Mouse (Mus musculus): ENCODE data around the gene Oas1h.
"Not testable (repeated sequence)": the region's sequence is repeated elsewhere in the genome, so short reads cannot be mapped to it uniquely, and the experiment has no call there.

The Oas1h gene

DNA sequence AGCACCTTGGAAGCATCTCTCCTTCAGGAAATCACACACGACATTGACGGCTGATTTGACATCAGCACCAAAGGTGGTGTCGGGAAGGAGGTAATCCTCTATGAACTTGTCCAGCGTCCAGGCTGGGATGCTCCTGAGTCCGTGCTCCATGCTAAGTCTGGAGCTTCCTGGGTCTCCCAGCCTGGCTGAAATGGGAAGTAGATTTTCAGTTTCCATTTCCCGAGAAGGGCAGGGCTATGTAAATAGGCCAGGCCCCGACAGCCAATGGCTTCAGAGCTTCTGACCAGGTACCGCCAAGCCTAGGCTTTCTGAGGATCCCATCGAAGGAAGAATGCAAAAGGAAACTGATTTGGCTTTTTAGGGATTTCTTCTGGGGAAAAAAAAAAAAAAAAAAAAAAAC, 26.2 kb downstream of the Oas1h start, which contains the start of gene Oas1g:
Oas1g (minus strand) TSS at position 201 of the 400 bp plus-strand sequence.
- DNase-seq (ENCODE audit: low spot score) = not testable (repeated sequence)

DNA sequence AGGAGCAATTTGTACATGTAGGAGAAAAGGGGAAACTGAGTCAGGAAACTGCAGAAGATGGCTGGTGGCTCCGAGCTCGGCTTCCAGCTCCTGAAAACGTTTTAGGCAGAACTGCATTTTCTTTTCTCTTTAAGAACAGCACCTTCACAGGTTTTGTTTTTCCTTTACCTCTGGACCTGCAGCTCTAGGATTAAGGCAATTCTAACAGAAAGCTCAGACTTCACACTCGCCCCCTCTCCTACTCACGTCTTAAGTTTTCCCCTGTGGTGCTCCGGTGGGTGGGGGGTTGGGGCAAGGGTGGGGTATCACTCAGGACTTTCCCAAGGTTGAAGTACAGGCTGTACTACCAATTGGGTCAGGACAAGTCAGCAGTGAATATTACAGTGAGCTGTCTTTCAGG, 26.6 kb downstream of the Oas1h start:
- no peak for DNase-seq (ENCODE audit: low spot score)

DNA sequence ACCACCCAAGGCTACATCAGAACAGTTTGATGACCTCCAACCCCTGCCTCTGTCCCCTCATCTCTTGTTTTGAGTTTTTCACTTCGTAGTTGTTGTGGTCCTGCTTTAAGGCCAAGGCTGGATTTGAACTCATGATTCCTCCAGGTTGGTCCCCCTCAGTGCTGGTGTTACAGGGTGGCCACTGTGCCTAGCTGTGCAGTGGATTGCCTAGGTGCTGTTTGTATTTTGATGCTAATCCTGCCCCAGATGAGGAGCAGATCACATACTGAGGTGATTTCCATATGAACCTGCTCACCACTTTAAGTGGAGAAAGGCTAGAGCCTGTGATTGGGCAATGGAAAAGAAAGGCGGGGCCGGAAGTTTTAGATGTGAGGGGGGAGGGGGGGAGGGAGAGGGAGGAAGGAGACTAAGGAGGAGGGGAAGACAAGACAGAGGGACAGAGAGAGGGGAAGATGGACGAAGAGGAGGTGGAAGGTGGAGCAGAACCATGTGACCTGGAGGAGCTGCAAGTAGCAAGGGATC, 27.1 kb downstream of the Oas1h start:
- DNase-seq (ENCODE audit: low spot score) = not testable (repeated sequence)

DNA sequence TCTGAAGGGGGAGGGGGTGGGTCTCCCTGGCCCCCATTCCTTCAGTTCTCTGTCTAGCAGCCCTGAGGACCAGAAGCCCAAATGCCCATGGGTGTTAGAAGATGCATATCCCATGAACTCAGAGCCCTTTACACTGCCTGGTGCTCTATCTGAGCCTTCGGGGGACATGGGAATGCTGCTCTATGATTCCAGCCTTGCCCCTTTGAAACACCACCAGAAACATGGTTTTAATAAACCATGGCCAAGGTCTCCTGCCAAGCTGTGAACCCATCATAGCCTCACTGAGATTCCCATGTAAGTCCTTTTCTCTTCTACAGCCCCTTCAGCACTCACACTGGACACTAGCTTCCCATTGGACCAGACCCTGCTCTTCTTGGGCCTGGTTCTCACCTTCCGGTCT, 28.8 kb downstream of the Oas1h start:
- no peak for DNase-seq (ENCODE audit: low spot score)

DNA sequence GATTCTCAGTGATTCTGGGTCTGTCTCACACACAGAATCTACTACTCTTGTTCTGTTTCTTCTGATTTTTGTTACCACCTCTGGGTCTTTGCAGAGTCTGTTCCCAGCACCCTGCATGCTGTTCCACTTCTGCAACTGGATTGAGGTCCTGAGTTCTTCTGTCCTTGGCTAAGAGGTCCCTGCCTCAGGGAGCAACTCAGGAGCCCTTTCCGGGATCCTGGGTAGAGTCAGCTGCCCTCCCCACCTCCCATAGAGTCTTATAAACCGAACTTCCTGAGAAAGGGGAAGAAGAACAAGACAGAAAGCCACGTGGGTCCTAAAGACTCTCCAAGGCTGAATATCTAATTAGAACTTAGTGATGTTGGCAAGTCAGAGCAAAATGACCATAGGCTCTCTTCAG, 29.8 kb downstream of the Oas1h start:
- no peak for DNase-seq (ENCODE audit: low spot score)

DNA sequence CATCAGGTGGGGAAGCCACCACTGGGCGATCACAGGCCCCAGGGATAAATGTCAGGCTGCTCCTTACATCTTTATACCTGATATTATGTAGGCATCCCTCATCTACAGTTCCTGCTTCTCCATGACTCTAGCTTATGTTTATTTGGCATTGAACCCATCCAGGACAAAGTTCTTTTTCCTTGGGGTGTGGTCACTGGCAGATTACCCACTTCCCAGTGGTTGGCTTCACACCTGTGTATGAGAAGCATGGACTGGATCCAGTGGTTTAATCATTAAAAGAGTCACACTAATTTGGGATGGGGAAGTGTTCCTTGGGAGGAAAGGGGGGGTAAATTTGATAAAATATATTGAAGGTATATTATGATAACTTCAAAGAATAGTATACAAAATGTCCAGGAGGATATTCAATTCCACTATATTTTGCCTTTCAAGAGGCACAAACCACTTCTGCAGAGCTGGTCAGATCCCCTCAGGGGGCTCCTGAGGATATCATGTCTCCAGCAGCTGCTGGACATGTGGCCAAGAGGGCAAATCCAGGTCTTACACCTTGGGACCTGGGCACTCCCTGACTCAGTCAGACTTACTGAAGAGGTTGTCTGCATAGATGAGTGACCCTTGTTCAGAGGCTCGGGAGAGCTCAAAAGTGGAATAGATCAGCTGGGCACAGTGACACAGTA, 30.5 kb downstream of the Oas1h start:
- DNase-seq (ENCODE audit: low spot score) = not testable (repeated sequence)

DNA sequence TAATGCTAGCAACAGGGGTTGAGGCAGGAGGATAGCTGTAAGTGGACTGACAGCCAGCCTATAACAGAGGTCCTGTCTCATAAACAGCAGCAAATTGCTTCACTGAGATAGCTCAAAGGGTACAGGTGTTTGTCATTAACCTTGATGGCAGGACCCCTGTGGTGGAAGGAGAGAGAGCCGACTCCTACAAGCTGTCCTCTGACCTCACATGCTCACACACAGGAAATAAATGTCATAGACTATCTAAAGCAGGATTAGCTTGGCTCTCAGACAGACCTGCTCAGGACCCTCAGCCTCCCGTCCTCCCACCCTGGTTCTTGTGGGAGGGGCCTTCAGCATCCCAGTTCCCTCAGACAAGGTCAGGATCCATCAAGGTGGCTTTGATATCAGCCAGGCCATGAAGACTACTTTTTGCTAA, 31.0 kb downstream of the Oas1h start:
- DNase-seq (ENCODE audit: low spot score) = no peak

DNA sequence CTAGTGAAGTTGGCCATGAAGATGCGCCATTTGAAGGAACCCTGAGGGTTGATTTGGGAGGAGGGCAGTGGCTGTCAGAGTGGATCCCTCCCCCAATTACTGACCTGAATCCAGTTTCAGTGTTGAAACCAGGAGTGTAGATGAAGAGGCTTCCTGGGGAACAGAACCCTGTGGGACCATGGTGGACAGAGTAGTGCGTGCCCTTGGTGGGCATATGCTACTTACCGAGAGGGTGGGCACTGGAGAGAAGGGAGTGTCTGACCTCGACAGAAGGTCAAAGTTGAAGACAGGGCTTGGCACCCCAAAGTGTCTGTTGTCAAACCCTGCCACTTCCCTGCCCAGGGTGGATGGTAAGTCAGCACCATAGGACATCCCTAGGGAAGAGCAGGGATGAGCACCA, 32.6 kb downstream of the Oas1h start:
- DNase-seq (ENCODE audit: low spot score) = not testable (repeated sequence)

DNA sequence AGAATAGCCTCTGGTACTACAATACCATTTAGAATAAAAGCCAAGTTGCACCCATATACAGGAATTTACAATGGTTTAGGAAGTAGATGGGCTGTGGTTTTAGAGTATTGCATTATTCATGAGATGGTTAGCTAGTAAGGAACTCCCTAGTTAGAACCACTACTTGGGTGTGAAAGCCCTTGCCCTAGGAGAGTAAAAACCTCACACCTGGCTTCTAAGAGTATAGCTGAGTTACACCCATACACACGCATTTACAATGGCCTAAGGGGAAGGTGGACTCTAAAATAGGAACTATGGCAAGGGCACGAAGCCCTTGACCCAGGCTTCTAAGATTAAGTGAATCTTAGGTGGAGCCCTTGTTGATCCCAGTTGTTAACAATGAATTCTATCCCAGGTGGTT, 33.5 kb downstream of the Oas1h start:
- not testable (repeated sequence) for DNase-seq (ENCODE audit: low spot score)

DNA sequence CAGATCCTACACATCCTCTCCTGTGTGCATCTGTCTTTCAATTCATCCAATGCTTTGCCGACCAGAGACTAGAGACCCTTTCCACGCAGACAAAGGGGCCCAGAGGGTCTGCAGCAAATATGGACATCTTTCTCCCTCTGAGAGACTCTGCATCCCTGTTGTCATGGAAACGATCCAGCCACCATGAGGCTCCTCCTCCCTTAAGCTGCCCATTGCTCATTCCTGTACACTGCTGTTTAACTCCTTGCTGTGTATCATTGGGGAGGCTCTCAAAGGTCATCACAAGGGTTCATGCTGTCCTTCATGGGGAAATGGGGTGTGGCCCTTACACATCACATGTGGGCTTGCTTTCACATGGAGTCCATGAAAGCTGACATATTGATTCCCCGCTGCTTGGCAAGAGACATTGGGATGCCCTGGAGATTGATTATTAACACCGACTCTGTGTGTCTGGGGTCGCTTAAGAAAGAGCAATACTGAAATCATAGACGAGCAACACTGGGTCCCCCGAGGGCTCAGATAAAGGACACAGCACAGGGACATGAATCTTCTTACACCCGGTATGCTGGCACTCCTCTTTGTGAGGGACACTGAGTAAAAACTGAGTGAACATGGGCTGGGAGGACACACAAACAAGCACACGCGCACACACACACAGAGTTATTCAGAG, 34.1 kb downstream of the Oas1h start:
- no peak for DNase-seq (ENCODE audit: low spot score)

DNA sequence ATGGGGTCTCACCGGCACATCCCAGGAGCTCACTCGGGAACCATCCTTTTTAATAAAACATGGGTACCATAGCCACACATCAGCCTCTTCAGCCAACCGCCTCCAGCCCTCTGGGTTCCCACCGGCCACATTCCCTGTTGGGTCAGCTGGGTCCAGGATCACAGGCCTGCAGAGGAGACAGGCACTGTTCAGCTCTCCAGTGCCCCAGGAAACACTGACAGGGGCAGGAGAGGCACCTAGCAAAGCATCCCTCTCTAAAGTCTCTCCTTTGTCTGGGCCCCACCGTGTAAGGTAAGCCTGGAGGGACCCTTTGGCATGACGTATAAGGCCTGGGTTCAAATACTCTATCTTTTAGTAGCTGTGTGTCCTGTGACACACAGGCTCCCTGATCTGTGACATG, 37.1 kb downstream of the Oas1h start:
- DNase-seq (ENCODE audit: low spot score) = no peak

DNA sequence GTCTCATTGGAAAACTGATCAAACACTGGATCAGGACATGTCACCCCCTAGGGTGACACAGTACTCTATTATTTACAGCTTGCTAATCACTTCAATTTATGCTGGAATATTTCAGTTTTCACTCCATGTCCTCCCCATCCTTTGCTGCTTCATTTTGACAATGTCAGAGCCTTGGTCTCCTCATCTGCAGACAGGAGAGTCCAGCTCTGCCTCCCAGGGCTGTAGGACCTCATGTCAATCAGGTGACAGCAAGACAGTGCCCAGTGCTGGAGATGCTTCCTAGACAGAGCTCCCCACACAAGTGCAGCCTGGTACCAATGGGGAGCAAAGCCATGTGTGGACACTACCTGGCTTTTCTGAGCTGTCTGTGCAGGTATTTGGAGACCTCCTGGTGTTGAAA, 37.5 kb downstream of the Oas1h start:
- DNase-seq (ENCODE audit: low spot score) = no peak

DNA sequence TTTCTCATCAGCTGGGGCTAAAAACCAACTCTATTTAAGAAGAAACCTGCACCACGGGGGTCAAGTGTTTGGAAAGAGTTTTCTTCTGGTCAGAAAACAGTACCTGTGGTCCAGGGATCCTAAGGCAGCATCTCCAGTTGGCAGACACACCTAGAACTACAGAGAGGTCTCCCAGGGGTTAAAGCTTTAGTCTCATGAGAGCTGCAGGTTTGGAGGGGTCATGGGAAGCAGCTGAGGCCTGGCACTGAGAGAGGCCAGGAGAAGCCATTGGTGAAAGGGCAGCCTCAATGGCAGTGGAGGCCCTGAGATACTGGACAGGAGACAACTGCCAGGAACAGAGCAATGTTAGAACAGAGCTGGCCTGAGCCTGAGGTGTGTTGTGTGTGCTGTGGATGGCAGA, 39.4 kb downstream of the Oas1h start:
- DNase-seq (ENCODE audit: low spot score) = no peak

DNA sequence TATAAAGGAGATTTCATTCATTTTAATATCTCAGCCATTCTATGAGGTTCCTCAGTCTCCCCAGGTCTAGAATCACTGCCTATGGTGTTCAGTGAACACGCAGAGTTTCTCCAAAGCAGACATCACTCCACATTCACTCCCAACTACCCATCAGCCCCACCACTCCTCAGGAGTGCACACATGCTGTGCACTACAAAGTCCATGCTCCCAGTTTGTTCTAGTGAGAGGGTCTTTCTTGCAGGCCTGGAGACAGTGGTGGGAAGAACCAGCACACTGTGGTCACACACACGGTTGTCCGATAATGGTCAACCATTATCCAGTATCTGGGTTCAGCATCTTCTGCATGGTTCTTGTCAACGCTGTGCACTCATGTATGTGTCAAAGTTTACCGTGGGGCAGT, 40.8 kb downstream of the Oas1h start:
- no peak for DNase-seq (ENCODE audit: low spot score)

DNA sequence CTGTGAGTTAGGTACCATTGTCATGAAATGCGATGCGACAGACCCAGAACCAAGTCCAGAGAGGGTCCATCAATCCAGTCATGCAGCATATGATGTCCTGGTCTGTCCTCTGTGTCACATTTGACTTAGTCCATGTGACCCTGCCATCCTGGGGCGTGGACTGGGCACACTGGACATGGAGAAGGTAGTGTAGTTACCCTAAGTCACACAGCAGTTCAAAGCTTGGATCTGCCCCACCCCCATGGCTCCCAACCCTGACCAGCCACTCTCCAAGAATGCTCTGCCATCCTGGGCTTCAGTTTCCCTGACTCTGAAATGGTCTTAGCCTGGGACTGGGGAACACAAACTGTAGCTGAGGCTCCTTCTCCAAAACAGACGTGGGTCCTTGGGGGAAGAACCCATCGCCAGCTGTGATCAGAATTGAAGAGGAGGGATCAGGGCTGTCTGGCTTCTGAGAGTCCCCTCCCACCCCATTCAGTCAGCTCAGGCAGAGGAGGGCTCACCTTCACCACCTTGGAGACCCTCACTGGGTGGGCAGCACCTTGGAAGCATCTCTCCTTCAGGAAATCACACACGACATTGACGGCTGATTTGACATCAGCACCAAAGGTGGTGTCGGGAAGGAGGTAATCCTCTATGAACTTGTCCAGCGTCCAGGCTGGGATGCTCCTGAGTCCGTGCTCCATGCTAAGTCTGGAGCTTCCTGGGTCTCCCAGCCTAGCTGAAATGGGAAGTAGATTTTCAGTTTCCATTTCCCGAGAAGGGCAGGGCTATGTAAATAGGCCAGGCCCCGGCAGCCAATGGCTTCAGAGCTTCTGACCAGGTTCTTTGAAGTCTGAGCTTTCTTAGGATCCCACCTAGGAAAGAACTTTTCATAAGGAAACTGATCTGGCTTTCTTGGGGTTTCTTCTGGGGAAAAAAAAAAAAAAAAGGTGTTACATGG, 45.8 kb downstream of the Oas1h start, which contains the start of gene Oas1a:
Oas1a (minus strand) TSS at position 731 of the 943 bp plus-strand sequence.
- not testable (repeated sequence) for DNase-seq (ENCODE audit: low spot score)

DNA sequence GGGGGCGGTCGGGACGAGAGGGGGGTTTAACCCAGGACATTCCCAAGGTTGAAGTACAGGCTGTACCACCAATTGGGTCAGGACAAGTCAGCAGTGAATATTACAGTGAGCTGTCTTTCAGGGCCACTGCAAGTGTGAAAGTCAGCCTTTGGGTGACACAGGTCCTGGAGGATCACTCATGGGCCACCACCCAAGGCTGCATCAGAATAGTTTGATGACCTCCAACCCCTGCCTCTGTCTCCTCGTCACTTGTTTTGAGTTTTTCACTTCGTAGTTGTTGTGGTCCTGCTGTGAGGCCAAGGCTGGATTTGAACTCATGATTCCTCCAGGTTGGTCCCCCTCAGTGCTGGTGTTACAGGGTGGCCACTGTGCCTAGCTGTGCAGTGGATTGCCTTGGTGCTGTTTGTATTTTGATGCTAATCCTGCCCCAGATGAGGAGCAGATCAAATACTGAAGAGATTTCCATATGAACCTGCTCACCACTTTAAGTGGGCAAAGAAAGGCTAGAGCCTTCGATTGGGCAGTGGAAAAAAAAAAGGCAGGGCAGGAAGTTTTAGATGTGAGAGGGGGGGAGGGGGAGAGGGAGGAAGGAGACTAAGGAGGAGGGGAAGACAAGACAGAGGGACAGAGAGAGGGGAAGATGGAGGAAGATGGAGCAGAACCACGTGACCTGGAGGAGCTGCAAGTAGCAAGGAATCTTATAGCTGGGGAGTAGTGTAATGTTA, 47.1 kb downstream of the Oas1h start:
- DNase-seq (ENCODE audit: low spot score) = no peak

DNA sequence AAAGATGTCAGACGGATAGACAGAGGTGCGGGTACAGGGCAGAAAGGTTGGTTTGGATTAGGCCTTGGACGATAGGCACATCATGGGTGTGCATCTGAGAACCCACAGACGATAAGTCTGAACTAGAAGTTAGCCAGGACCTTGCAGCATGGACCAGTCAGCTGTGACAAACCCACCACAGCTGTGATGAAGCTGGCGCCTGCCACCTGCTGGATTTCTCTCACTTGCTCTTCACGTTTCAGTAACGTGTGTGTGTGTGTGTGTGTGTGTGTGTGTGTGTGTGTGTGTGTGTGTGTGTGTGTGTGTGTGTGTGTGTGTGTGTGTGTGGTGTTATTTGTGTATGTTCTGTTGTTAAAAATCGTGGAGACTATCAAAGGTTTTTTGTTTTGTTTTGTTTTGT, 53.0 kb downstream of the Oas1h start, which contains the start of gene Oas1d:
Oas1d (plus strand) TSS at position 333 of the 400 bp plus-strand sequence.
- not testable (repeated sequence) for DNase-seq (ENCODE audit: low spot score)

DNA sequence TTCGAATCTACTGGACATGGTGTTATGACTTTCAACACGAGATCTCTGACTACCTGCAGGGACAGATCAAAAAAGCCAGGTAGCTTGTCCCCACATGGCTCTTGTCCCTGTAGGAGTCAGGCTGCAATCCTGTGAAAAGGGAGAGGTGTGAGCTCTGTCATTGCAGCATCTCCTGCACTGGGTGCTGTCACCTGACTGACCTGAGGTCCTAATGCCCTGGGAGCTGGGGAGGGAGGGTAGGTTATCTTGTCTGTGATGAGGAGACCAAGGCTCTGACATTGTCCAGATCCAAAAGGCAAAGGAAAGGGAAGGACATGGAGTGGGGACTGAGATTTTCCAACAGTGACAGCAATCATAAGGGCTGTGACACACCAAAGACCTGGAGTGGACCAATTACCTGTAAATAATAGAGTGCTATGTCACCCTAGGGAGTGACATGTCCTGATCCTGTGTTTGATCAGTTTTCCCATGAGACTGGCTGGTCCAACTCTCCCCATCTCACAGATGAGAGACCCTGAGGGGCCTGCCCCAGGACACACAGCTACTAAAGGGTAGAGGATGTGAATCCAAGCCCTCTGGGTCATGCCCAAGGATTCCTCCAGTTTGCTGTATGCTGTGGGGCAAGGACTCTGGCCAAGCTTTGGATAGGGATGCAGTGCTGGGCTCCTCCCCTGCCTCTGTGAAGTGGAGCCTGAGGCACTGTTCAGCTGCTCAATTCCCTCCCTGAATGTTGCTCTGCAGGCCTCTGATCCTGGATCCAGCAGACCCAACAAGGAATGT, 58.1 kb downstream of the Oas1h start:
- DNase-seq (ENCODE audit: low spot score) = not testable (repeated sequence)

DNA sequence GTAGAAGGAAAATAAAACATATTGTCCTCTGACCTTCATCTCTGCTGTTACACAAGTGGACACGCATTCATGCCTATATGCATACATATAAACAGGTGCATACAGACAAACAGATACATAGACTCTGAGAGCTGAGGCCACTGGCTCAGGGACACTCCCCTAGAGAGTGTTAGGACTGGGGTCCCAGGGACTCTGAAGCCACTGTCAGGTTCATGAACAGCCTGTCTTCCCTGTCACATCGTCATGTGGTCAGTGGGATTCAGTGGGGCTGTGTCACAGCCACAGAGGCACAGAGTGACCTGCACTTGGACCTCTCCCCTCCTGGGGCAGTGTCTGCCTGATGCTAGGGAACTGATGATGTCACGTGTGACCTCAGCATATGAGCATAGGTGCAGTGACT, 59.1 kb downstream of the Oas1h start:
- DNase-seq (ENCODE audit: low spot score) = no peak

All from urinary bladder, postnatal 25 days (tissue).